In genomic region chr4:136653692-136654234, GRCm38 (mm10) we compare ENCODE assay signal across 1 mouse cellular context.
TF ChIP-seq lines count a peak whose summit lies in the region.

No protein-coding gene starts in this region.

TF ChIP-seq in MEL, 35 proteins besides CTCF, POLR2A, EP300 and RAD21:
- TF ChIP-seq NELFE (IDR thresholded peaks at IDR 0.05; ENCODE audit: low read depth, low read length) (peak; percentile 39), ZNF384 (IDR thresholded peaks at IDR 0.05; ENCODE audit: low read depth, low read length) (no peak), NRF1 (IDR thresholded peaks at IDR 0.05; ENCODE audit: insufficient read depth, low read depth, low read length, poor library complexity, severe bottlenecking) (no peak), SIN3A (IDR thresholded peaks at IDR 0.05; ENCODE audit: low read length) (0 out of 2 replicates have a peak, but pooled peaks have one; percentile 19), POLR2AphosphoS5 (IDR thresholded peaks at IDR 0.05; ENCODE audit: borderline replicate concordance, low read depth, low read length) (no peak), JUND (IDR thresholded peaks at IDR 0.05; ENCODE audit: low read depth, low read length) (no peak), USF2 (IDR thresholded peaks at IDR 0.05; ENCODE audit: borderline replicate concordance in 1 of 2, insufficient read depth in 1 of 2, low read depth in 1 of 2, low read length in 2 of 2) (peak in 1 of 2 experiments; percentile 53; a peak in 1 of 4 replicates), CHD2 (IDR thresholded peaks at IDR 0.05; ENCODE audit: low read length) (no peak), SMC3 (IDR thresholded peaks at IDR 0.05; ENCODE audit: low read depth, low read length) (no peak), GABPA (IDR thresholded peaks at IDR 0.05; ENCODE audit: low read depth, low read length) (no peak), TBP (IDR thresholded peaks at IDR 0.05; ENCODE audit: low read depth, low read length) (no peak), ZKSCAN1 (IDR thresholded peaks at IDR 0.05; ENCODE audit: low read depth, low read length) (no peak), CHD1 (IDR thresholded peaks at IDR 0.05; ENCODE audit: low read depth, low read length) (0 out of 2 replicates have a peak, but pooled peaks have one; percentile 16), USF1 (IDR thresholded peaks at IDR 0.05; ENCODE audit: low read depth, low read length) (peak; percentile 89), MEF2A (IDR thresholded peaks at IDR 0.05; ENCODE audit: extremely low read depth, insufficient replicate concordance, low read depth, low read length, poor library complexity, severe bottlenecking) (no peak), MYB (IDR thresholded peaks at IDR 0.05; ENCODE audit: low read depth, low read length) (no peak), MAX (IDR thresholded peaks at IDR 0.05; ENCODE audit: low read length) (peak; percentile 37; the same call in 1 of the 2 replicates), TAL1 (IDR thresholded peaks at IDR 0.05; ENCODE audit: low read length) (peak; percentile 47), MAZ (IDR thresholded peaks at IDR 0.05; ENCODE audit: low read depth, low read length) (no peak), BHLHE40 (IDR thresholded peaks at IDR 0.05; ENCODE audit: borderline replicate concordance, low read depth, low read length) (no peak), UBTF (IDR thresholded peaks at IDR 0.05; ENCODE audit: borderline replicate concordance, insufficient read depth, low read depth, low read length) (no peak), MXI1 (IDR thresholded peaks at IDR 0.05; ENCODE audit: low read depth, low read length) (peak; percentile 49; the same call in 1 of the 2 replicates), E2F4 (IDR thresholded peaks at IDR 0.05; ENCODE audit: borderline replicate concordance, low read depth, low read length) (no peak), TCF12 (IDR thresholded peaks at IDR 0.05; ENCODE audit: low read depth, low read length) (no peak)
